Mouse (Mus musculus): ENCODE measurements at regions not wholly inside any gene's neighbourhood (a gene's known extent, or its start where the extent isn't known, plus 50 kb on each side); places are given as distances from the start of the nearest gene placed in this dataset.

DNA sequence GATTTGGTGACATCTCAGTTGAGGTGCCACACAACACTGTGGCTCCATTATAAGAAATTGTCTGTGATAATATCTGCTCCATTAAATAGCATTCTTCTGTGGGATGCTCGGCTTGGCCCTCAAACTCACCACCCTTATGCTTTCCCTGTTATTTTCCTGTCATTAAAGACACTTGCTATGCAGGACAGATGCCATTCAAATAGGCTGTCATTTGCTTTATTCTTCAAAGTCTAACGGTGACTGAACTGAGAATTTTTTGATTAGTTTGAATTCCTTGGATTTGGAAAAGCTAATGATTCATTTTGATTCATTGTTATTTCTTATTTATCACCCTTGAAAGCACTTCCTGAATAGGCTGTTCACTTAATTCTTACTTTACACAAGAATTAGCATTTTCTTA, 339.3 kb upstream of the Mmadhc start:
- CTCF ChIA-PET = no interaction called here

DNA sequence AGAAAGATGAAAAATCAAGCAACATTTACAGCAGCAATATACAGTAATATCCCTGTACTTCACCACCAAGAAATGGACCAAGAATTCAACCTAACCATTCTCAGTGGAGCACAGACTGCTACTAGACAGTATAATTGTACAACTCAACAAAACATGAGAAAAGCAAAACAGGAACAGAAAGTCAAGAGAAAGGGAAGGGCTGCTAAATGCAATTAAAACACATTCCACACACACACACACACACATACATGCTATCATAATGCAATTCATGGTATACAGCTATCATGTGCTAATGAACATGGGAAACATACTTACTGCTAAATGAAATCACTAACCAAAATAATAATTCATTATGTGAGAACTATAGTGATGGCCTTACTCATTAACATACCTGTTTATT, 335.2 kb upstream of the Mmadhc start:
- CTCF ChIA-PET = no interaction called here

DNA sequence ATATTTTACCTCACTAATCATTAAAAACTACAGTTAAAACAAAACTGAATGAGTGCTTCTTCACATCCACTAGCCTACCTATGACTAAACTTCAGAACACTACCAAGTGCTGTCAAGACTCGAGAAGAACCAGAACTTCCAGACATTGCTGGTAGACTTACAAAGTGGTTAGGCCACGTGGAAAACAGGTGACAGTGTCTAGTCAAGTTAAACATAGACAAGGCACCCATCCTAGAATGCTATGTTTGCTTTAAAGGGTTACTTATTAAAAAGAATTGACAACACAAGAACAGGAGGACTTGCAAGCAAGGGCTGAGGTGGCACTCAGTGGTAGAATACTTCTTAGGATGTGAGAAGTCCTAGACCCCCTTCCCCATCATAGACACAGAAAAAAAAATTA, 330.9 kb upstream of the Mmadhc start:
- CTCF ChIA-PET = no interaction called here

DNA sequence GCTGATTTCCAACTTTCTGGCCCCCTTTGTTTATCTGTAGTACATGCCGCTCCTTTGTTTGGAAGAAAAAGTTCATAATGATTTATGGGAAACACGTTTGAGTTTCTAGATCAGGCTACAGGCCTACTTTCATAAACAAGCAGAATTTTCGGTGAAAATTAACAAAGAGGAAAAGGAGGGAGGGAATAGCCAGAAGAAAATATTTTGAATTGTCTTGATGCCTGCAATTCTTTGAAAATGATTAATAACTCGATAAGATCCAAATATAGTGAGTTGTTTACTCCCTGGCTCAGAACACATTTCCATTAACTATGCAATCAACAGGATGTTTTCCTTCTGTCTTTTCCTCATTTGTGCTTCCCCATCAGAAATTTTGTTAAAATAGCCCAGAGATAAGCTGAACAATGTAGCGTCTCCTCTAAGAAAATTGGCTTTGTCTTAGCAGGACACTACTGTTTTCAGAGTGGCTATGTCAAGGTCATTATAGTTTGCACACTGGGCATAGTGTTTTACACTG, 328.7 kb upstream of the Mmadhc start:
- CTCF ChIA-PET = no interaction called here

DNA sequence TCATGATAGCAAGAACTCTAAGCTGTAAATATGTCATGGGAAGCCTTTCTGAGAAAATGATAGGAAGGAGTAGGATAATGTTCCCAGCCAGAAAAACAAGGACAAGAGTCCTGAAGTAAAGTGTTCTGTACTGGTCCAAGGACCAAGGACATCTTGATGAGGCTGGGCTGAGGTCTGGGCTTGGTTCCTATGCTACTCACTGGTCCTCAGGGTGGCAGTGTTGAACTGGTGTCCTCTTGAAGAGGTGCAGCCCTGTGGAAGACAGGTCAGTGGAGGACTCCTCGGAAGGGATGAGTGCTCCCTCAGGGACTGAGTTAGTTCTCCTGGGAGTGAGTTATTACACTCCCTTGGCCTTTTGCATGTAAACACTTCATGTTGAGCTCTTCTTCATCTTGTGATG, 312.5 kb upstream of the Mmadhc start:
- CTCF ChIA-PET = interaction anchor here (1.4 kb wide), 1 partner anchor 221 kb away, joined by 4 read pairs; no protein-coding TSS in a partner anchor

DNA sequence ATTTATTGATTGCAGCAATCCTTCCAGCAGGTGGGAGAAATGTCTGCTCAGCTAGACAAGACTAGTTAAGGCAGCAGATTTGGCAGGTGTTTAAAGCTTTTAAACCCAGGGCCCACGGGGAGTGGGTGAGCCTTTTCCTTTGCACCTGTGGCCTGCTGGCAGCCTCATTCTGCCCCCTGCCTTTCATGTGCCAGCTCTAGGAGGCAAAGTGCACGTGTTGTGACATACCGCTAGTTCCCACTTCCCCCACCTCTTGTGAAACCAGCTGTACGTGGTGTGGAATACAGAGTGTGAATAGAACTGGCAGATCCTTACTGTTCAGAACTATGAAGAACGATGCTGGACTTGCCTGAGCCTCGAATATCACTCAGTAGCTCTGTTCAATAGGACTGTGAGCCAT, 292.6 kb upstream of the Mmadhc start:
- CTCF ChIA-PET = no interaction called here

DNA sequence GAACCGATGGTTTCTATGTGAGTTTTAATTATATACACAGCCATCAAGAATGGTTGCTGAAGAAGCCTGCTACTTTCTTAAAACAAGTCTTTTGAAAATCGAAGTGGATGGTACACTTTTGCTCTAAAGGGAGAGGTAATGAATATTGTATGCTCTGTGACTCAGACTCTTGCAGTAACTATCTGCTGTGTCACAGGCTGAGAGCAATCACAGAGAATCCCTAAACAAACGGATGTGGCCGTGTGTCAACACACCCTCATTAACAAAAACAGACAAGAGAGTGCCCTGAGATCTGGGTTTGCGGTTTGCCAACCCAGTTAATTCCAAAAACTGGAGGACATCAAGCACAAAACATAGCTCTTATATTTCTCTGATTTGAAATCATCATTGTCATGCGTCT, 292.1 kb upstream of the Mmadhc start:
- CTCF ChIA-PET = no interaction called here

DNA sequence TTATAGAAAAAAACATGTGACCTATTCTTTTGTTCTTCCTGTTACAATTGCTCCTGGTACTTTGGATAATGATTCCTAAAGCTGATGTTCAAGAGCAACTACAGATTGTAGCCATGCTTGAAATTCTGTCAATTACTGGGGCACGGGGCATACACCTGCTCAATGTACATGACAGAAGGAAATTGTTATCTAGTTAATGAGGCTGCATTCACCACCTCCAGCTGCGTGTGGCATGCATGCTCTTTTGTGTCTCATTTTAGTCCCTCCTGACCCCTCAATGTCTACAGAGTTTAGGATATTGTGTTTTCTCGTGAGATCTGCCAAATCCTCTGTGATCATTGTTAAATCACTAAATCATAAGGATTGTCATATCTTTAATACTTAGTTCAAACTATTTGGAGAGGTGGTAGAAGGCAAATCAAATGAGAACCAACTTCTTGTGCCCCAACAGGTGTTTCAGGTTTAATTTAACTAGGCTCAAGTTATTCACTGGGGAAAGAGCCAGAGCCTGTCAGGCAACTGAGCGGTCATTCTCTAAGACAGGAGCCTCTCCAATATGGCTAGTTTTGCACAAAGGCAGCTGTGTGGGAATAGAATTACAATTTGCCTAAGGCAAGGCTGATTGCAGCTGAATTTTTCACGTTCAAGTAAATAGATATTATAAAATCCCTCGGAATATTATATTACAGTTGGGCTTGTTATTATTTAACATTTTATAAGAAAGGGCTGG, 289.9 kb upstream of the Mmadhc start:
- CTCF ChIA-PET = no interaction called here

DNA sequence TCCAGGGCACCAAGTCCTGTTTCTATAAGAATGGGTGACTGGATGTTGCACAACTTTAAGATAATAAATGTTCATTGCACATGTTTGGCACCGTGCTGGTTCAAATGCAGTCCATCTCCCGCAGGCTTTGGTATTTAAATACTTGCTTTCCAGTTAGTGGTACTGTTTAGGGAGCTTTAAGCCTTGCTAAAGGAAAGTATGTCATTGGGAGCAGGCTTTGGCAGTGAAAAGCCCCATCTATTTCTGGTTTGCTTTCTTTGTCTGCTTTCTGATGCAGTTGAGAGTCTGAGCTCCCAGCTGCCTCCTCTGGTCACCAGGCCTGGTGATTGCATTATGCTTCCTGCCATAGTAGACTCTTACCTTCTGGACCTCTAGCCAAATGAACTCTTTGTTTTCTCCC, 283.0 kb upstream of the Mmadhc start:
- CTCF ChIA-PET = interaction anchor here (0.7 kb wide), 2 partner anchors 76 to 486 kb away, joined by 3 to 7 read pairs; no protein-coding TSS in a partner anchor

DNA sequence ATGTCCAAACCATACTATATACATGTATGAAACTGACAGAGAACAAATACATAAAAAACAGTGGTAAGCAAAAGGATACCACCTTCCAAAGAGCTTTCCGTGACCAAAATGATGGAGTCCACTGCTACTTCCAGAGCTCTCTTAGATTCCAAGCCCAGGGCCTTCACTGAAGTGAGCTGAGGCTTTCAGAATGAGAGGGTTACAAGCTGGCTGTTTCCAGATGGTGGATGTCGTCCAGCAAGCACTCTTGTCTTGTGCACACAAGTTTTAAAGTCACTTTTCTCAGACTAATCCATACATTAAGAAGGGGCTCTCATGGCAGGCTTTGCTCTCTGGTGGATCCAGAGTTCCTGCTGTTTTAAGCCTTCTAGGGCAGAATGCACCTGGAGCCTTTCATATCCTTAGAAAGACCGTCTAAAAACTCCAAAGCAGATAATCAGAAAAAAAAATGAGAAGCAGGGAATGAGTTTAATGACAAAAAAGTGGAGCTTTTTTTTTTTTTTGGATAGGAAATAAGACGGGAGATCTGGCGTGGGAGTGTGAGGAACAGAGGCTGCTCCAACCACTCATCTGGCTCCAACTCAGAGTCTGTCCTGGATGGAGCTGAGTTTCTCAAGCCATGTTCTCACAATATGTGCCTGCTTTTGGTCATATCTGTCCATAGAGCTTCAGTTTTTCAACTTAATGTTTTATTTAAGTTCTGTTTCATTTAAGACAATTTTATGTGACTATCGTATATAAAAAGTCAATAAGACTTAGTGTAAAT, 281.9 kb upstream of the Mmadhc start:
- CTCF ChIA-PET = interaction anchor here (0.7 kb wide), 1 partner anchor 78 kb away, joined by 7 read pairs; no protein-coding TSS in a partner anchor

DNA sequence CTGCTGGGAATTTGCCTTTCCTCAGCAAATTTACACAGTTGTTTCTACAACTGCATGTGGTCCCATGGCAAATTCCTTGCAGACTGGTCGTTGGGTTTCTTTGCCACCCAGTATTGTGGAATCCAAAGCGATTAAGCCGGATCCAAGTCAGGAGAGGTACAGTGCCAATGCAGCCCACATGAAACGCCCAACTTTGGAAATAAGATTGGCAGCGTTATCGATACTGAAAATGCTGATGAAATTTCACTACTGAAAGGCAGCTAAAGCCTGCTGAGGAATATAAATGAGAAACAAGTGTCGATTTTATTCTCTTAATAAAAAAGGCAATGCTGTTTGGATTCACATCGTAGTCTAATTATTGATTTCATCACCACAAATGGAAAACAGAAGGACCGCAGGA, 281.1 kb upstream of the Mmadhc start:
- CTCF ChIA-PET = no interaction called here

DNA sequence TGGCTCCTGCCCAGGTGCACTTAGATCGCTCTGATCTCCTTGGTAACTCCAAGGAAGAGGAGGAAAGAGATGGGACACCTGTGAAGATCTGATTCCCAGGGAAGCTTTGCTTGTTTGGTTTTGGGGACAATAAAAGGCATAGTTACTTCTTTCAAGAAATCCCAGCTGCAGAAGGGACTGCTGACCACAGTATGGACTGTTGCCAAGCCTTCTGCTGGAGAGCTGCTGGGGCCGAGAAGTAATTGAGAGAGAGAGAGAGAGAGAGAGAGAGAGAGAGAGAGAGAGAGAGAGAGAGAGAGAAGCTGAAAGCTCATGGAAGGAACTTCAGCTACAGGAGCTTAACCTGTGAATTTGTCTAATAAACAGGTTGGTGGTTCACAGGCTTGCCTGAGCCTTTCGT, 276.9 kb upstream of the Mmadhc start:
- CTCF ChIA-PET = interaction anchor here (0.6 to 0.7 kb wide), 2 partner anchors 37 to 127 kb away, joined by 3 to 4 read pairs; no protein-coding TSS in a partner anchor

DNA sequence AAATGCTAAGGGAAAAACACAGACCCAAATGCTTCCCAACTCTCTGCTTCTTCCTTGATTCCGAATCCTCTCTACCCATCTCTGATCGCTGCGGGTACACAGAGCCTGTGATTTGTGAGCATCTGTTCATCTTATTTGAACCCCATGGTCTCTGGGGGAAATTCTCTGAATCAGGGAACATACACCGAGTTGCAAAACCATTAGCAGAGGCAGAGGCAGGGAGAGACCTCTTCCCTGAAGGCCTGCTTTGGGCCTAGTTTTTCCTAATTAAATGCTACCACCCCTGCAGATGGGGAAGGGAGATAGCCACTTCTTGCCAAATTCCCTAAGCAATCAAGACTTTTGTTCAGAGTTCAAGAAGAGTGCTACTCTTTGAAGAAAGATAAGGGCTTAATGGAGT, 274.4 kb upstream of the Mmadhc start:
- CTCF ChIA-PET = no interaction called here

DNA sequence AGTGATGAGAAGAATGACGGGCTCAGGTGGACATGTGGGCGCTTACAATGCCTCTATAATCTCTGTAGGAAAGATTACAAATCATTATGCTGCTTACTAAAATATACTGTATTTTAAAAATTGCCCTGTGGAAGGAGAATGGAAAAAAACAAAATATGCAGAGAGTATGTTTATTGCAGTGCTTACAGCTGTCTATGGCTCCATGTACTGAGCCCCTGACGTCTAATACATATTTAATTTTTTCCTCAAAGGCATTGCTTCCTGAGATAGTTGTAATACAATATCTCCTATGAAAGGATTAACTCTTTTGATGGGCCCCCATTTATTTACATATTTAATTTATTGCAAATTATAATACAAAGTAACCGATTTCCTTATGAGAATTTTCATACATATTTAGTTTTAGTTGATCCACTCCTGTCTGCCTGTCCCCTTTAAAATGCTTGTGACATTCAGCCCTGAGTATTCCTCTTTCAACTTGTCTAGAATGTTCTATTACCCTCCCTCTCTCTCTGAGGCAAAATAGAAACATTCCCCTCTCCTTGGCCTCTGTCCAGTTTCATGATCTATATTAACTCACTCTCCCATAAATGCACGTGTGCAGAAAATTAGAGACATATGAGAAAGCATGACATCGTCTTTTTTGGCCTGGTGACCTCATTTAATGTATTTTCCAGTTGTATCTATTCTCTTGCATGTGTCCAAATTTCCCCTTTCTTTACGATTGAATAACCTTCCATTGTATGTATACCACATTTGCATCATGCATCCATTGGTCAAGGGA, 273.1 kb upstream of the Mmadhc start:
- CTCF ChIA-PET = no interaction called here

DNA sequence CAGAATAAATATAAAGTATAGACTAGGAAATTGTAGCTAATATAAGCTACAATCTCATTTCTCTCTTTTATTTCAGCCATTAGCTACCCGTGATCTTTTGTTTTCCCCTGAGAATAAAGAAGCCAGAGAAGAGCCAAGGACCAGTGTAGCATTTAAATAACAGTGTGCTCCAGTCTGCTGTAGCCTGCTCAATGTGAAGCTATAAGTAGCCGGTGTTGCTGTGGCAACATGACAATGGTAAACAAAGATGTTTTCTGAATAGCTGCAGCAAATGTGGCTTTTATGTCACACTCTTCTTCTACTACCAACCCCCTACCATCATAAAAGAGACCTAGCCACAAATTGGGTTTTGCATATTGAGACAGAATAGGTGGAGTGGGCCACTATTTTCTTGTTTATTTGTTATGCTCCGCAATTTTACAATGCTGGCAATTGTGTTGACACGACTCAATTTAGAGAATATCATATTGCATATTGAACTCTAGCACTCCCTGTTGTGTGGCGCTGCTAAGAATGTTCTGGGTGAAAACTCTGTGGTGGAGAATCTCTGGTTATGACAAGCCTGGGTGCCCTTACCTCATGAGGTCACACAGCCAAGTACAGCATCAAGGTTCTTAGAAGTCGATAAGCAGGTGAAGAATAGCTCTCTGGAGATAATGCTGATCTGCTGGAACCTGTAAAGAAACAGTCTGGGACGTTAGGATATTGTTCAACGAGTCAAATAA, 272.3 kb upstream of the Mmadhc start:
- CTCF ChIA-PET = no interaction called here

DNA sequence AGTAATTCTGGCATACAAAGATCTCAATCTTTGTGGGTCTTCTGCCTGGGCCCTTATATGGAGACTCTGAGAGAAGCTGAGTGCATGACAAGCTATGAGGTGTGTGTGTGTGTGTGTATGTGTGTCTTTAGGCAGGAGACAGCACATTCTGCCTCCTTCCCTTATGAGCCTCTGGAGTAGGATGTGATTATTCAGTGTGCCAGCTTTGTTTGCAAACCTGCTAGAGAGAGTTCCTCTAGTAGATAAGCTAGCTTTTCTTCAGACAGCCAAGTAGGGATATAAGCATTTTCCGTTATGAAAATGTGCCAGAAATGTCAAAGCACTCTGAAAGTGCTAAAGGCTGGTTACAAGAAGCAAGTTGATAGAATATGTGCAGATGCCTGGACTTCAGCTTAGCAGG, 270.9 kb upstream of the Mmadhc start:
- CTCF ChIA-PET = no interaction called here

DNA sequence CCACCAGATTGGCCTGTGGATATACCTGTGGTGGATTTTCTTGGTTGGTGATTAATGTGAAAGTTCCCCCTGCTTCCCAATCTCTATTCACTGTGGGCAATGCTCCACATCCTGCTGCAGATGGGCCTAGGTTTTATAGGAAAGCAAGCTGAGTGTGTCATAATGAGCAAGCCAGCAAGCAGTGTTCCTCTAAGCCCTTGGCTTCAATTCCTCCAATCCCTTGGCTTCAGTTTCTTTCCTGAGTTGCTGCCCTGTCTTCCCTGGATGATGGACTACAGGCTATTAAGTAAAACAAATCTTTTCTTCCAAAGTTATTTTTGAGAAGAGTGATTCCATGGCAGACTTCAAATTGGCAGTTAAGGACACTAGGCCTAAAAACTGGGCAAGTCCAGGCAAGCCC, 257.4 kb upstream of the Mmadhc start:
- CTCF ChIA-PET = no interaction called here

DNA sequence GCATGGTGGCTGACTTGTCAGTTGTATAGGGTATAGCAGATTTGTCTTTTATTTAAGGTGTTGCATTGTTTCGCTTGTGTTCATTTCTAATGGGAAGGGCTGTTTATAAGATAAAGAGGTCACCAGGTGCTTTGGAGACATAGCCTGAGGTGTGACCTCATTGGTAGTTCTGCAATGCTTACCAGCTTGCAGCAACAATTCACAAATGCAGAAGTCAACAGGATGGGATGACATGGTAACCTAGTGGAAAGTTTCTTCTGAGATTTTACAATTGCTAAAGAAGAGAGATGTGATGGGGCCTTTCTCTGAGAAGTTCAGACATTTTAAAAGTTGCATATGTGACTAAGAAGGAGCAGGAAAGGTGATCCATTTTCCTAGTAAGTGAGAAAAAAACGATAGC, 255.8 kb upstream of the Mmadhc start:
- CTCF ChIA-PET = no interaction called here

DNA sequence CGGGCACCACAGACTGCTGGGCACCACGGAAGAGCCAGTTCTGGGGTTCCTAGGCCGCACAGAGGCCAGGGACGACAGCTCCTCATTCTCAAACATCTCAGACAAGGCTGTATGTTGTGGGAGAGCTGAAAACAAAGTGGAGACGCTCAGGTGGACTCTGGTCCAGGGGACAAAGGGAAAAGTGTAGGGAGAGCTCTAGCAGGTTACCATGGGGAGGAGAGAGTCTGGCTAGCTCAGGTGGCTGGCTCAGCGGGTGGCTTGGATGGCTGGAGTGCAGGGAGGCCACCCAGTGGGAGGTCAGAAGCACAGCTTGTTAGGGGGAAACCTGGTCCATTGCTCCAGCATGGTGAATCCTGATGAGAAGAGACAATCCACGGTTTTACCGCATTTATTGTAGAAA, 253.3 kb upstream of the Mmadhc start:
- CTCF ChIA-PET = no interaction called here

DNA sequence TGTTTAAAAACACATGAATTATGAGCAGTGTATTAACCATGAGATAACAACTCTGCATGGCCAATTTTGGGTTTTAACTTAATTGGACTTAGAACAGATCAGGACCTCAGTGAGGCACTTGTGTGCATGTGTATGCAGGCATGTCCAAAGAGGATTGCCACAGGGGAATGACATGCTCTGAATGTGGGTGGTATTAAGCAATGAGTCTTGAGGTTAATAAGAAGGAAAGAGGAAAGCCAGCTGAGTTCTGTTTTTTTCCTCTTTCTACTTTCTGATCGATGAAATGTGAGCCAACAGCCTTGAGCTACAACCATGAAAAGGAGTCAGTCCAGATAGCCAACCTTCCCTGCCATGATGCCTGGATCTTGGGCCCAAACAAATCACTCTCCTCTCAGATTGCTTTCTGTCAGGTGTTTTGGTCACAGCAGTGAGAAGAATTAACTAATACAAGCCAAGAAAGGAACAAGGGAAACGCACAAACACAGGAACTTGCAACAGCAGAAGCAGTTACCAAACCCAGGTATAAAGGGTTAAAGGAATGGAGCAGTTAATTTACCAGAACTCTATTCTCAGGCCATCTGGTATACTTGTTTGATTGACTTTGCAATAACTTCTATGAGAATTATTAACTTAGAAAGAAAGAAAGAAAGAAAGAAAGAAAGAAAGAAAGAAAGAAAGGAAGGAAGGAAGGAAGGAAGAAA, 243.3 kb upstream of the Mmadhc start:
- CTCF ChIA-PET = no interaction called here

DNA sequence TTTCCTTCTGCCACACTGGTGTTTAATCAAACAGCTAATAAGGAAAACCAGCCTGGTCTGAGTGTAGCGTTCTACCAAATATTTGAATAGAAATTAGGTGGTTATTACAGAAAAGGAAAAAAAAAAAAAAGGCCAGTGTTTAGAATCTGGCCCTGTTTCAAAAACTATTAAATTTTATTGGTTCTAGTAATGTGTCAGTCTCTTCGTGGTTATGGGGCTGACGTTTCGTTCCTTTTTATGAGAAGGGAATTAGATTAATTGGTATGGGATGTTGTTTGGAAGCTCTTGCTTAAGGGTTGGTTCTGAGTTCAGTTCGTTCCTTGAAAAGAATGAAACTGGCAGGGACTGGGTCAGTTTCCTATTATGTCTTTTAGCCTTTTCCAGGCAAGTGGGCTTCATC, 241.5 kb upstream of the Mmadhc start:
- CTCF ChIA-PET = interaction anchor here (0.6 to 0.7 kb wide), 2 partner anchors 369 to 598 kb away, joined by 3 to 7 read pairs; no protein-coding TSS in a partner anchor
